Mouse (Mus musculus) adrenal gland, adult 8-10 months (tissue): ENCODE measurements at regions not wholly inside any gene's neighbourhood (a gene's known extent, or its start where the extent isn't known, plus 50 kb on each side); places are given as distances from the start of the nearest gene placed in this dataset.

Source experiments
- DNase-seq: peaks from one replicate; pipeline ENCODE4 v3.0.0; 2022

DNA sequence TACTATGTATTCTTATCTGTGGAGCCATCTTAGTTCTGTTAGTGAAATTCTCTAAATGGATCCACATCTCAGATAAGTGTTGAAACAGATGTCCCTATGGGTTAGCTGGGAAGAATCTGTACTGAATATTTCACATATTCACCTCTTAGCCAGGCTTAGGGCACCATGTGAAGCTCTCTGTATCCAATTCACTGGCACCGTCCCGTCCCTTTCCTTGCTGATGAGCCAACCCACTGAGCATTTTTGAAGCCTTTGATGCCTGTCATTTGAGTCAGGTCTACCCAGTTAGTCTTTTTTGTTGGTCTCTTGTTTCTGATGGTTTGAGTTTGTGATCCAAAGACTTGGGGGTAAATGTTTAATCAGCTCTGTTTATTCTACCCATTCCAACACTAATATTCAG, 88.9 kb upstream of the Bmper start:
- DNase-seq, result no peak

DNA sequence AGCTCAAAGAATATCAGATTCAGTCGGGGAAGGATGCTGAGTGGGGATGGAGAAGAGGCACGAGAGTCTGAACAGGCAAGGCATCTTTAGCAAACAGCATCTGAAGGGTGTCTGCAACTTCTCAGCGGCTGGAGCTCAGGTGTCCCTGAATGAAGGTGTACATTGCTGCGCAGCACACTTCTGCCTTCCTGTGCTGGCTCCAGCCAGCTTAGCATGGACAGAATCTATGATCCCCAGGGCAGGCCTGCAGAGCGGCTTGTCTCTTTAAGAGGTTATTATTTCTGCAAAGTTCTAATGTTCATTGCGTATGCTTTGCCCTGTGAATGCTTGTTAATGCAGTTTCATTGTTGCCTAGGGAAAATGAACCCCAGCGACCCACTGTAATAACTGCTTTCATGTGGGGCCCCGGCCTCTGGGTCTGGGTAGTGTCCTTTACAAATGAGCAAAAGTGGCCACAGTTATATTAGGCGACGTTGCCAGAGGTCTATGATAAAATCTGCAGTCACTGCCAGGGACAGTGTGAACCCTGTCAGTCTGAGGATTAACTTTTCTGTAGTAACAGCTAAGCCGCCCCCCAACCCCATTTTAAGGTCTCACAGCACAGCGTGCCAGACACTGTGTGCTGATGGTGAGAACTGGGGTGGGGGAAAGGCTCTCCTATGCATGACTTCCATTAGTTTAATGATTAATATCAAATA, 88.3 kb upstream of the Bmper start:
- no peak for DNase-seq

DNA sequence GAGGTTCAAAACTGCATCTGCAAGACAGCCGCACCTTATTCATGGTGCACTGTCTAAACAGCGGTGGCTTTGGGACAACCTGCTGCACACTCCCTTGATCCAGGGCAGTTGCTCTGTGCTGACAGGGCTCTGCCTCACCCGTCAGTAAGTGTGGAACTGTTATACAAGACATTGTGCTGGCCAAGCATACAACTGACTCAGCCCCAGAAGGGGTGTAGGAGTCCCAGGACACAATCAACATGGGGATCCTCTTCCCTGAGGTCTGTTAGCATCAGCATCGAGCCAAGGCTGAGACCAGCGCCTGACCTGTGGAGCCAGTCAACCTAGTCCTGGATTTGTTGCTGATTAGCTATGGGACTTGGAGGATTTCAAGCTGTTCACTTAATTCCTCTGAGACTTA, 86.4 kb upstream of the Bmper start:
- no peak for DNase-seq

DNA sequence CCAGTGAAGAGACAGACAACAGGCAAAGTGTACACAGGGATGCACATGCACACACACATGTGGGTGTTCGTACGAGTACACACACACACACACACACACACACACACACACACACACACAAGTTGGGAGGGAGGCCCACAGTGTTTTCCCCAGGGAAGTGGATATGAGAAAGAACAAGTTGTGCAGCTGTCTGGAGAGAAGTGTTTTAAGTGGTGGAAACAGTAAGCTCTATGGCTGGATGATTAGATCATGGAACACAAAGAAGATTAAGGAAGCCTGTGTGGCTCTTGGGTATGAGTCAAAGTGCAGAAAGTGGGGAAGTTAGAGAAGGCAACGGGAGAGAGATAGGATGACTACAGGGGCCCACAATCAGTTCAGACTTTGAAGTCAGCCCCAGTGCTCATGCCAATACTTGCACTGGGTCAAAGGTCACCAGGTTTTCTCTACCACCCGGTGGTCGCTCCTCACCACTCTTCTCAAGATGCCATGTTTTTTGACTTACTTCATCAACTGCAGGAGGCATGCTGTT, 85.1 kb upstream of the Bmper start:
- DNase-seq, result no peak

DNA sequence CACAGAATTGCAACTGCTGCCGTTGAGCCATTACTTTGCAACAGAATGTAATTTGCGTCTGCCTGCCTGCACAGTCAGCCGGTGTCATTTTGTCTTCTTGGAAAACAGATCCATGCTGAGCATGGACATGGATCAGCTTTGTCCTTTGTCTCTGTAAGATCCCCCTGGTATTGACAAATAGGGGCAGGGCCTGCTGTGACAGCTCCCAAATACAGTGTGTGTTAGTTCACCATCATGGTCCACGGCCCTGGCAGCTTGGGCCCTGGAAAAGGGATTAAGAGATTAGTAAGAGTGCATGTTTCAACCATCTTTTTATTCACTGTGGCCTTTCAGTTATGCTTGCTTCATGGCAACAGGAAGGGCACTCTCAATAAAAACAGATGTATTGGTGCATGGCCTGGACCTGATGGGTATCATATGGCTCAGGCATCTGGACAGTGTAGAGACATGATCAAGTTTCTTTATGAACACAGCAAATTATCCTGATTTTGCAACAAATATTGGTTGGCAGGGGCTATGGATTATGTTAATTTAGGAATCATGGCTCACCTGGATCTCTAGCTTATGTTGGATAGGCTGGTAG, 83.2 kb upstream of the Bmper start:
- no peak for DNase-seq

DNA sequence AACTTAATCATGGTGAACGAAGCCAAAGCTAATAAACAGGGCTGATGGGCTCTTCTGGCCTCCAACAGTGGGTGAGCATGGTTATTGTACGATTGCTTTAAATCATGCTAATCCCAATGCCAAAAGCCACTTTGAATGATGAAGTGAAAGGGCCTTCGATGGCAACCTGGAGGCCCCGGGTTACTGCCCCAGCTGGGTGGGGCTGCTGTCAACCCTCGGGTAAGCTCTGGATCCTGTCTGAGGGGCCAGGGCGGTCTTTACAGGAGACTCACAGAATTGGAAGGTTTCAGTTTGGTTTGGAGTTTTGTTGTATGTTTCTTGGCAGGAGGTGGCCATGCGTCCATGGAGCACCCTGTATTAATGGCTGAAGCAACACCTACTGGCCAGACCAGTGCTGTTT, 78.6 kb upstream of the Bmper start:
- DNase-seq, result no peak

DNA sequence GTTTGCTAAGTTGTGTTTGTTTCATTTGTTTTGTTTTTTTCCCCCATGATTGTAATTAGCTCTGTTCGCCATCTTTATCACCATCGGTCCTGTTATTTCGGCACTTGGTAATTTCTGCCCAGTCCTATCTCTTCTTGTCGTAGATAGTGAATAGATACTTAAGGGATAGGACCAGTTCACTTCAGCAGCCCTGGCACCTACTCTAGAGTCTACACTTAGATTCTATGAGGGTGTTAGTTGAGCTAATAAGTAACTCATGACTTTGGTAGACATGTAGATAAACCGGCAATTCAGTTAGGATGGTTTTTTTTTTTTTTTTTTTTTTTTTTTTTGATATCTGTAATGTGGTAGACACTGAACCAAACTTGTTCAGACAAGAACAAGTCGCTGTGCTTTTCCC, 72.5 kb upstream of the Bmper start:
- no peak for DNase-seq

DNA sequence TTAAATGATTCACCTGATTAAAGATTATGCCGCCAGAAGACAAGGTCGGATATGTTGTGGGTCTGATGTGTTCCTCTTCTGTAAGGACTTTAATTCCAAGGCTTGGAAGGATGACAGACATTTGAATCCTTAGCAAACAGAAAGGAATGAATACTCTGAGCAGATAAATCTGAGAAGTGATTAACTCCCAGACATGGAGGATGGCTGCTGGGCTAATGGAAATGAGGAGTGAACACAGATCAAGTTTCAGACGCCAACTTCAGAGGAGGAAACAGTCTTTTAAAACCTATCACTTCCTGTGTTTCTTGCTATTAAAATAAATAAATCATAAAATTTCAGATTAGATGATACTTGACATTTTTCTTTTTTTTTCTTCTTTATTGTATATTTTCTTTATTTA, 72.0 kb upstream of the Bmper start:
- DNase-seq, result no peak

DNA sequence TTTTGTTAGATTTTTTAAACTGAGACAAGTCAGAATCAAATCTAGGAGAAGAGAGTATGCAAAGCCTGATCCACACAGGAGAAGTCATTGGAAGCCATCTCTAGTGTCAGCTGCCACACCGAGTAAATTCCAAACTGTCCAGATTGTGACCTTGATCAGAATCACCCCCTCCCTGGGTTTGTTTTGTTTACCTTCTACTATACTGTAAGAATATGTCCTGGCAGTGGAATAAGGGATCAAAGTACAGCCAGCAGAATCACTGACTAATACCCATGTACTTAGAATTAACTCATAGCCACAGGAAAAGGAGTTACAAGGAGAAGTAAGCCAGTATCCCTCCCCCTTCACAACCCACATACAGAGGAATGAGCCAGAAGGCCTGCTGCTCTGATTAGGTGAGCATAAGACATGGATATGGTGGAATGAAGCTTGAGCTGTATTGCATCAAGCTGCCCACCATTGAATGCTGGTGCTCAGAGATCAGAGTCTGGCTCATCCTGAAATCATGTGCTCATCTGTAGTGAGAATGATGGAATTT, 70.9 kb upstream of the Bmper start:
- DNase-seq, result no peak

DNA sequence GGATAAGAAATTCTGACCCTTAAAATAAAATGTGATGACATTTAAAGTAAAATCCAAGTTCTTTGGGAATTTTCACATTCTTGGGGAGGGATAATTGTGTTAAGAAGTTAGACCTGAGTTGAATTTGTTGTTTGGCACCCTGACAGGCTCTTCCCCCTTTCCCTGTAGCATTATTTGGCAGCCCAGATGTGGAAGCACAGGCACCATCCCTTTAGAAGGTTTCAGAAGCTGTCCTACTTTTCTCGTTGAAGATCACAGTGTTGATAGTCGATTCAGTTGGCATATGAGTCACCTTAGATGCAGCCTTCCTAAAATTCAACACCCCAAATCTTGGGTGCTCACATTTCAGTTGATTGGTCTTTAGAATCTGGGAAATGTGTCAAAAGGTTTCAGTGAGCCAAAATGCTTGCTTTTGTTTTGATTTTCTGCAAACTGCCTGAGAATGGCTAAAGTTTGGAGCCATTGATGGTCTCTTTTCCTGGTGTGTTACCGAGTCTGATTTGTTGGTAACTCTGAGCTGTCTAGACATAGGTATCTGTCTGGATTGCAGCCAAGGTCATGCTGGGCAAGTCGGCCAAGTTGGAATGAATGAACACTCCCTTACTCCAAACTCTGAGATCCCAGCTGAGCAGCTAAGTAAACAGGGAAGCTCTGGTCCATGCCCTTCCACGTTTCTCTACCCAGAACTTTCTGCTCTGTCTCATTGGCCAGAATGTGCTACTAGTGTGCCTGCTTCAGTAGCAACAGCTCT, 65.9 kb upstream of the Bmper start:
- DNase-seq, result peak; percentile 14

DNA sequence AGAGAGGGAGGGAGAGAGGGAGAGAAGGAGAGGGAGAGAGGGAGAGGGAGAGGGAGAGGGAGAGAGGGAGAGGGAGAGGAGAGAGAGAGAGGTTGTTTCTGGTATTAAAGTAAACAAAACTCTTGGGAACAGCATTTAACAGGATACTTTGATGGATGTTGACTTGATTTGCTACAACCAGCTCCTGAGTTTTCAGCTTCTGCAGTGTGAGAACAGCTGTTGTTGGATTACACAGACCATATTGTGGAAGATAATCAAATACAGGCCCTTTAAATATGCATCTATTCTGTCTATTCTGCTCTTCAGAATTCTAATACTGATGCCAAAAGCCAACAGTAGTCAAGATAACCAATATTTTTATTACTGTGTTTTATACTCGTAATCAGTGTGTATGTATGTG, 64.4 kb upstream of the Bmper start:
- DNase-seq, result no peak

DNA sequence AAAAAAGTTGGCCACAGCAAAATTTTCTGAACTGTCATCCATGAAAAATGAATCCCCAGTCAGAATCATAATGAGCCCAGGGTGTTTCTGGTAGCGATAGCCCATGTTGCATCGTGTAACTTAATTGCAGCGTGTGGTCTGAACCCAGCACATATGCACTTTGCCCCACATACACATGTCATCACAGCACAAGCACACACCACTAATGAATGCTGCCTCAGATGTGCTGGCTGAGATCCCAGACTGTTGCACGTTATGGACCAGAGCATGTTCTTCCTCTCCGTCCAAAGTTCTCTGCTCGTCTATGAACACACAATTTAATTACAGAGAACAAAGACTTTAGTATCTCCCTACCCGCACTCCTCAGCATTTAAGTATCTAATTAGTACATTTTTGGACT, 61.5 kb upstream of the Bmper start:
- no peak for DNase-seq

DNA sequence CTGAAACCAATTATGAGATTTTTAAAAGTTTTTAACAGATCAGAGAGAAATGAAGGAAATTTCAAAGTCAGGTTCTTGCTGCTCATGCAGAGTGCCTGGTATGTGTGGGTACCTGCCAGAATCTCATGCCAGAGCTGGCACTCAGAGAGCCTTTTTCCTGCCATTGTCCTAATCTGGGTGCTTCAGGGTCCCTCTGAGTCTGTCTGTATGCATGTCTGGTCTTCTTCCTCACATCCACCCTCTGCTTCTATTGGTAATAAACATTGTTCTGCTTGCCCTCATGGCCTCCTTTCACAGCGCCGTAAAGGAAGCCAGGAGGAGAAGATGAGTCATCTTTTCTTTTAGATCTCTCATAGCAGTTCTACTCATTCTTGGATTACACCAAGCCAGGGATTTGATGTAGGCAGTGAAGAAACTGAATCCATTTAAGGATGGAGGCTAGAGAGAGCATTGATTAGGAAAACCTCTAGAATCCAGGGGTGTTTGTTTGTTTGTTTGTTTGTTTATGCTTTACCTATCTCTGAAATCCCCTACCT, 55.8 kb upstream of the Bmper start:
- no peak for DNase-seq

DNA sequence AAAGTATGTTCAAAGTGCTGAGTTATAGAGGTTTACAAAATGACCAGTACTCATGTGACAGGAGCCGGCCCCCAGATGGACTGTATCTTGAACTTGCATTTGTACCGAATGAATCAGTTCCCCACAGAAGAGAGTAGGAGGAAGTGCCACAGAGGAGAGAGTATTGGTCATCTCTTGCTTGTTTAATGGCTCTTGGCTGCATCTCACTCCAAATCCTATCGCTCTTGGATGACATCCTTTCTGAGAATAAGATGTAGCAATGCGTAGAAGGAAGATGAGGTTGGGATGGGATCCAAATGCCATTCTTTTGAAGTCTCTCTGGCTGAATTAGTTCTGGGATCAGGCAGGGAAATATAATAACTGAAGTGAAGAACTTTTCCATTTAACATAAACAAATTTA, 55.2 kb upstream of the Bmper start:
- DNase-seq, result no peak

DNA sequence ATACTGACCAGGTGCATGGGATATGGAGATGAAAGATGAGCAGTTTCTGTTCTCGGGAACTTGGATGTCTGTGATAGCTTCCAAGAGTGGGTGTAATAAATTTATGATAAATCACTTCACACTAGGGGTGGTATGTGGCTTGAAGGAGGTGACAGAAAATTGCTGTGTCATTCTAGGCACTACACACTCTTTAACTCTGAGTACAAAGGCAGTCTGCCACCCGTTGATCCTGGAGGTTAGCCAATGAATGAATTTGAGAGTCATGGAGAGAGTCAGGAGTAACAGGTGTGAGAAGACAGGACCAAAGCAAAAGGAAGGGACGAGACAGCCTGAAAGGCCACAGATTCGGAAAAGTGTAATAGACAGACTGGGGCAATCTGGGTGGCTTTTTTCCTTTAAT, 54.7 kb upstream of the Bmper start:
- no peak for DNase-seq

DNA sequence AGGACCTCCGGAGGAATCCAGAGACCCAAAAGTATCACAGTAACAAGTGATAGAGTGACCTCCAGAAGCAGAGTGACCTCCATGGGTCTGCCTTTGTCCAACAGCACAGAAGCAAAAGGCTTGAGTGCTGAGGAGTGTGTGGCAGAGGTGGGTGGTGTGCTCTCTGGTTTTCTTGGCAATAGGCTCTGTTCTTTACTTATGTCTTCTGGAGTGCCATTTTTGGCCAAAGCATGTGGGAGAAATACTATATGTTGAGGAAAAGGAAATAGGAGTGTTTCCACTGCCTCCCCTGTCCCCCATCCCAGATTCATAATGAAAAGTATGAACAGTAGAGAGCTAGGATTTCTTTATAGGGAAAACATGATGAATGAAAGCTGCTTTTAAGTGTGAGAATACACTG, 51.5 kb upstream of the Bmper start:
- no peak for DNase-seq
